Mouse (Mus musculus) liver, embryonic 14.5 days (tissue): ENCODE results near the gene Anks1b. TPM values are rescaled to one million over a fixed set of nuclear protein-coding genes. Genes with fewer than 3 reads are reported as not detected.

Experiments used
- ATAC-seq: fragments of 200-750 bp; cut with Nextera tagmentation; 2 replicates; pipeline ENCODE4 v1.8.0; 2017; ENCODE audit warnings: moderate number of reproducible peaks, mild to moderate bottlenecking, moderate library complexity; ENCODE audit not compliant: insufficient read depth
- DNase-seq, 3 experiments: peaks; one replicate each; pipeline ENCODE4 v3.0.0-alpha.2; 2012 to 2013; ENCODE audit warnings: low read depth in 3 of 3, low spot score in 3 of 3
- H3K27ac ChIP-seq: fragments of 300-500 bp; sonication (generic); 2 replicates; pipeline ENCODE4 v1.5.1; 2014; ENCODE audit warnings: moderate library complexity, mild to moderate bottlenecking, control low read depth, inconsistent platforms
- H3K27me3 ChIP-seq: fragments of 300-500 bp; sonication (generic); 2 replicates; pipeline ENCODE4 v1.6.1; 2014; ENCODE audit warnings: mild to moderate bottlenecking, low read length, moderate library complexity; ENCODE audit not compliant: control insufficient read depth, insufficient read depth
- H3K36me3 ChIP-seq: fragments of 300-500 bp; sonication (generic); replicated peaks from 2 replicates; pipeline ENCODE4 v1.6.1; 2014; ENCODE audit warnings: low read depth; ENCODE audit not compliant: control insufficient read depth, insufficient read depth
- H3K4me1 ChIP-seq, 2 experiments: fragments of 200-500 bp in 1 of 2; fragments of 300-500 bp in 1 of 2; sonication (generic) in 1 of 2; replicated peaks; 2 replicates each; pipeline ENCODE4 v1.6.1; 2012 to 2014; ENCODE audit warnings: antibody characterized with exemption in 1 of 2, inconsistent platforms in 1 of 2, low read length in 1 of 2; ENCODE audit not compliant: control insufficient read depth in 2 of 2, insufficient read depth in 2 of 2
- H3K4me2 ChIP-seq: fragments of 300-500 bp; sonication (generic); 2 replicates; pipeline ENCODE4 v1.6.1; 2014; ENCODE audit warnings: low read depth, mild to moderate bottlenecking, control low read depth, moderate library complexity
- H3K4me3 ChIP-seq, 2 experiments: fragments of 200-500 bp in 1 of 2; fragments of 300-500 bp in 1 of 2; sonication (generic) in 1 of 2; 2 replicates each; pipeline ENCODE4 v1.5.1; 2012 to 2014; ENCODE audit warnings: low read depth in 2 of 2, low read length in 2 of 2, mild to moderate bottlenecking in 2 of 2, control low read depth in 1 of 2, inconsistent platforms in 1 of 2, moderate library complexity in 1 of 2; ENCODE audit not compliant: insufficient read depth in 1 of 2
- H3K9ac ChIP-seq: fragments of 300-500 bp; sonication (generic); replicated peaks from 2 replicates; pipeline ENCODE4 v1.6.1; 2014; ENCODE audit warnings: mild to moderate bottlenecking, control low read depth, moderate library complexity
- H3K9me3 ChIP-seq: fragments of 300-500 bp; sonication (generic); 2 replicates; pipeline ENCODE4 v1.6.1; 2016; ENCODE audit warnings: low read length, mixed read lengths; ENCODE audit not compliant: control insufficient read depth
- CTCF ChIP-seq: IDR thresholded peaks from 2 replicates; pipeline ENCODE4 v1.5.1; 2016; ENCODE audit warnings: antibody characterized with exemption, low read depth, control low read depth
- EP300 ChIP-seq: IDR thresholded peaks from 2 replicates; pipeline ENCODE4 v1.6.1; 2016; ENCODE audit warnings: antibody characterized with exemption, low read depth
- WGBS: fragments of 180-500 bp; shearing (Covaris S2); extraction: QIAGEN DNeasy Blood & Tissue Kit; methylation state at CpG from one replicate; pipeline ENCODE4 v1.1.7; 2014; ENCODE audit not compliant: insufficient replicate concordance; 5-methylcytosine and 5-hydroxymethylcytosine counted together
- polyA plus RNA-seq, 2 experiments: library from polyadenylated mRNA; depleted of rRNA in 1 of 2; stranded (reverse) in 1 of 2; unstranded in 1 of 2; fragments of >200 nt; fragmentation: Nextera tagmentation in 1 of 2; extraction: Ambion mirVana in 1 of 2; gene quantifications; 2 replicates each; pipeline versions ENCODE4 v1.2.1 to v1.2.3; 2012 to 2014

The Anks1b gene
- polyA plus RNA-seq, 2 experiments, result not detected

GRCm38 (mm10) chr10:90672135-90672534 is 798.8 kb downstream of the Anks1b start:
- DNase-seq (no peak), ATAC-seq (no peak)
- H3K4me3 ChIP-seq, result no peak overlapping the region
- no peaks in the 10 kb centered on the region for H3K9me3 ChIP-seq
- no peaks in the 10 kb centered on the region for H3K36me3 ChIP-seq
- H3K27me3 ChIP-seq, result no peaks in the 10 kb centered on the region
- no peak overlapping the region for H3K27ac ChIP-seq
- H3K4me2 ChIP-seq, result no peak overlapping the region
- H3K9ac ChIP-seq, result no peak overlapping the region
- H3K4me1 ChIP-seq, result no peaks in the 10 kb centered on the region
- WGBS, result 56% methylated on average over 3 of the region's 3 CpGs
- no peak for TF ChIP-seq EP300
- no peak for TF ChIP-seq CTCF

- no peaks in the 10 kb centered on the region for H3K4me1 ChIP-seq
- no peak overlapping the region for H3K4me3 ChIP-seq
- no peaks in the 10 kb centered on the region for H3K36me3 ChIP-seq
- ATAC-seq (no peak), DNase-seq (no peak)
- H3K9ac ChIP-seq, result no peak overlapping the region
- H3K27me3 ChIP-seq, result no peaks in the 10 kb centered on the region
- WGBS, result 72% methylated on average over 10 of the region's 10 CpGs
- H3K27ac ChIP-seq, result no peak overlapping the region
- TF ChIP-seq CTCF, result no peak
- no peak for TF ChIP-seq EP300
- H3K4me2 ChIP-seq, result no peak overlapping the region
- no peaks in the 10 kb centered on the region for H3K9me3 ChIP-seq
Measured at GRCm38 (mm10) chr10:90674362-90674761, 801.1 kb downstream of the Anks1b start.

GRCm38 (mm10) chr10:90677421-90677820 is 804.1 kb downstream of the Anks1b start:
- ATAC-seq, result no peak
- Histone ChIP-seq H3K4me3 (no peak overlapping the region), H3K27ac (no peak overlapping the region), H3K27me3 (no peaks in the 10 kb centered on the region), H3K4me2 (no peak overlapping the region), H3K9ac (no peak overlapping the region), H3K9me3 (no peaks in the 10 kb centered on the region), H3K4me1 (no peaks in the 10 kb centered on the region), H3K36me3 (no peaks in the 10 kb centered on the region)
- TF ChIP-seq EP300, result no peak
- no peak for TF ChIP-seq CTCF
- WGBS, result 66% methylated on average over 3 of the region's 3 CpGs
- DNase-seq, result no peak

GRCm38 (mm10) chr10:90679713-90680470 is 806.6 kb downstream of the Anks1b start:
- H3K4me3 ChIP-seq, result no peak overlapping the region
- H3K4me2 ChIP-seq, result no peak overlapping the region
- no peaks in the 10 kb centered on the region for H3K36me3 ChIP-seq
- DNase-seq (no peak), ATAC-seq (no peak)
- no peak for TF ChIP-seq EP300
- no peak for TF ChIP-seq CTCF
- H3K9ac ChIP-seq, result no peak overlapping the region
- no peaks in the 10 kb centered on the region for H3K27me3 ChIP-seq
- H3K27ac ChIP-seq, result no peak overlapping the region
- WGBS, result 77% methylated on average over 10 of the region's 10 CpGs
- no peaks in the 10 kb centered on the region for H3K9me3 ChIP-seq
- H3K4me1 ChIP-seq, result no peaks in the 10 kb centered on the region

- H3K9ac ChIP-seq, result no peak overlapping the region
- H3K4me2 ChIP-seq, result no peak overlapping the region
- H3K4me3 ChIP-seq, result no peak overlapping the region
- ATAC-seq, result no peak
- H3K27me3 ChIP-seq, result no peaks in the 10 kb centered on the region
- TF ChIP-seq EP300 (no peak), CTCF (no peak)
- WGBS, result 47% methylated on average over 3 of the region's 3 CpGs
- H3K9me3 ChIP-seq, result no peaks in the 10 kb centered on the region
- no peaks in the 10 kb centered on the region for H3K4me1 ChIP-seq
- H3K27ac ChIP-seq, result no peak overlapping the region
- DNase-seq, result no peak
- H3K36me3 ChIP-seq, result no peaks in the 10 kb centered on the region
Measured at GRCm38 (mm10) chr10:90683813-90684212, 810.5 kb downstream of the Anks1b start.
